Mouse (Mus musculus) activated CD4-positive, CD25-positive, alpha-beta regulatory T cell, adult 4 months (primary cell): ENCODE data around the gene Lclat1. TPM values are rescaled to one million over a fixed set of nuclear protein-coding genes. Genes with fewer than 3 reads are reported as not detected.
"Not testable (repeated sequence)": the region's sequence is repeated elsewhere in the genome, so short reads cannot be mapped to it uniquely, and the experiment has no call there.

Source experiments
- ATAC-seq: one replicate; pipeline ENCODE4 v1.8.0; 2017
- polyA plus RNA-seq, 2 experiments: library from polyadenylated mRNA; unstranded; fragments of 100-300 nt; shearing (Covaris generic); gene quantifications; one replicate each; pipeline ENCODE4 v1.2.1; 2017

Gene Lclat1
- polyA plus RNA-seq, 2 experiments from 2014 or later, result 44.4 to 55.0 TPM

- ATAC-seq, result no peak
Observed at GRCm38 (mm10) chr17:73245089-73245684, 137.4 kb downstream of the Lclat1 start.

- no peak for ATAC-seq
Observed at GRCm38 (mm10) chr17:73246036-73246435, 138.3 kb downstream of the Lclat1 start.

- ATAC-seq, result peak; percentile 89
Observed at GRCm38 (mm10) chr17:73246926-73247325, 139.1 kb downstream of the Lclat1 start.

- no peak for ATAC-seq
Observed at GRCm38 (mm10) chr17:73247758-73248157, 140.0 kb downstream of the Lclat1 start.

GRCm38 (mm10) chr17:73250488-73251141 is 142.8 kb downstream of the Lclat1 start:
- no peak for ATAC-seq

- ATAC-seq, result no peak
Observed at GRCm38 (mm10) chr17:73251142-73251502, 143.3 kb downstream of the Lclat1 start.

GRCm38 (mm10) chr17:73251812-73252608 is 144.2 kb downstream of the Lclat1 start:
- no peak for ATAC-seq

GRCm38 (mm10) chr17:73253291-73253969 is 145.6 kb downstream of the Lclat1 start:
- no peak for ATAC-seq

- no peak for ATAC-seq
Observed at GRCm38 (mm10) chr17:73255801-73256200, 148.0 kb downstream of the Lclat1 start.

GRCm38 (mm10) chr17:73258620-73259019 is 150.8 kb downstream of the Lclat1 start:
- no peak for ATAC-seq

GRCm38 (mm10) chr17:73259258-73259657 is 151.5 kb downstream of the Lclat1 start:
- ATAC-seq, result not testable (repeated sequence)

- no peak for ATAC-seq
Observed at GRCm38 (mm10) chr17:73262558-73262957, 154.8 kb downstream of the Lclat1 start.

GRCm38 (mm10) chr17:73263077-73263501 is 155.3 kb downstream of the Lclat1 start:
- peak; percentile 98 for ATAC-seq

GRCm38 (mm10) chr17:73270871-73271796 is 163.3 kb downstream of the Lclat1 start:
- ATAC-seq, result peak; percentile 86

- ATAC-seq, result no peak
Observed at GRCm38 (mm10) chr17:73271797-73272600, 164.2 kb downstream of the Lclat1 start.

GRCm38 (mm10) chr17:73273809-73274208 is 166.0 kb downstream of the Lclat1 start:
- peak; percentile 56 for ATAC-seq

GRCm38 (mm10) chr17:73275066-73275465 is 167.3 kb downstream of the Lclat1 start:
- ATAC-seq, result no peak

- no peak for ATAC-seq
Observed at GRCm38 (mm10) chr17:73277770-73278169, 170.0 kb downstream of the Lclat1 start.

GRCm38 (mm10) chr17:73282702-73283101 is 174.9 kb downstream of the Lclat1 start:
- ATAC-seq, result not testable (repeated sequence)

- ATAC-seq, result no peak
Observed at GRCm38 (mm10) chr17:73284301-73284700, 176.5 kb downstream of the Lclat1 start.
